Mouse (Mus musculus) lung, embryonic 14.5 days (tissue): ENCODE measurements at regions not wholly inside any gene's neighbourhood (a gene's known extent, or its start where the extent isn't known, plus 50 kb on each side); places are given as distances from the start of the nearest gene placed in this dataset.

ENCODE experiments used
- ATAC-seq: fragments of 200-750 bp; cut with Nextera tagmentation; 2 replicates; pipeline ENCODE4 v1.8.0; 2017; ENCODE audit warnings: mild to moderate bottlenecking, moderate TSS enrichment, moderate library complexity; ENCODE audit not compliant: insufficient read depth
- DNase-seq: peaks from one replicate; pipeline ENCODE4 v3.0.0-alpha.2; 2015
- H3K27ac ChIP-seq: fragments of 300-500 bp; sonication (generic); 2 replicates; pipeline ENCODE4 v1.5.1; 2014; ENCODE audit warnings: low read depth, mild to moderate bottlenecking, moderate library complexity
- H3K27me3 ChIP-seq: fragments of 300-500 bp; sonication (generic); 2 replicates; pipeline ENCODE4 v1.6.1; 2014; ENCODE audit warnings: low read length, control low read depth; ENCODE audit not compliant: insufficient read depth
- H3K36me3 ChIP-seq: fragments of 300-500 bp; sonication (generic); 2 replicates; pipeline ENCODE4 v1.6.1; 2014; ENCODE audit warnings: control low read depth; ENCODE audit not compliant: insufficient read depth
- H3K4me1 ChIP-seq: fragments of 300-500 bp; sonication (generic); 2 replicates; pipeline ENCODE4 v1.6.1; 2014; ENCODE audit warnings: antibody characterized with exemption, control low read depth; ENCODE audit not compliant: insufficient read depth
- H3K4me2 ChIP-seq: fragments of 300-500 bp; sonication (generic); 2 replicates; pipeline ENCODE4 v1.6.1; 2014; ENCODE audit warnings: mild to moderate bottlenecking
- H3K4me3 ChIP-seq: fragments of 300-500 bp; sonication (generic); 2 replicates; pipeline ENCODE4 v1.5.1; 2014; ENCODE audit warnings: low read depth, low read length
- H3K9ac ChIP-seq: fragments of 300-500 bp; sonication (generic); 2 replicates; pipeline ENCODE4 v1.6.1; 2014
- H3K9me3 ChIP-seq: fragments of 300-500 bp; sonication (generic); 2 replicates; pipeline ENCODE4 v1.6.1; 2016; ENCODE audit warnings: low read depth, low read length, control low read depth
- CTCF ChIP-seq: IDR thresholded peaks from 2 replicates; pipeline ENCODE4 v1.5.1; 2016; ENCODE audit warnings: antibody characterized with exemption, low read depth
- WGBS: fragments of 180-500 bp; shearing (Covaris S2); extraction: QIAGEN DNeasy Blood & Tissue Kit; methylation state at CpG from one replicate; pipeline ENCODE4 v1.1.7; 2014; 5-methylcytosine and 5-hydroxymethylcytosine counted together

GRCm38 (mm10) chr6:118302783-118303350 is 105.3 kb upstream of the Ret start:
- H3K27ac ChIP-seq, result no peak overlapping the region
- no peak overlapping the region for H3K9ac ChIP-seq
- no peak overlapping the region for H3K4me2 ChIP-seq
- no peaks in the 10 kb centered on the region for H3K36me3 ChIP-seq
- H3K4me3 ChIP-seq, result no peak overlapping the region
- ATAC-seq, result no peak
- 54% methylated on average over 7 of the region's 7 CpGs for WGBS
- no peaks in the 10 kb centered on the region for H3K4me1 ChIP-seq
- TF ChIP-seq CTCF, result no peak
- no peaks in the 10 kb centered on the region for H3K9me3 ChIP-seq
- no peak for DNase-seq
- H3K27me3 ChIP-seq, result no peaks in the 10 kb centered on the region

DNA sequence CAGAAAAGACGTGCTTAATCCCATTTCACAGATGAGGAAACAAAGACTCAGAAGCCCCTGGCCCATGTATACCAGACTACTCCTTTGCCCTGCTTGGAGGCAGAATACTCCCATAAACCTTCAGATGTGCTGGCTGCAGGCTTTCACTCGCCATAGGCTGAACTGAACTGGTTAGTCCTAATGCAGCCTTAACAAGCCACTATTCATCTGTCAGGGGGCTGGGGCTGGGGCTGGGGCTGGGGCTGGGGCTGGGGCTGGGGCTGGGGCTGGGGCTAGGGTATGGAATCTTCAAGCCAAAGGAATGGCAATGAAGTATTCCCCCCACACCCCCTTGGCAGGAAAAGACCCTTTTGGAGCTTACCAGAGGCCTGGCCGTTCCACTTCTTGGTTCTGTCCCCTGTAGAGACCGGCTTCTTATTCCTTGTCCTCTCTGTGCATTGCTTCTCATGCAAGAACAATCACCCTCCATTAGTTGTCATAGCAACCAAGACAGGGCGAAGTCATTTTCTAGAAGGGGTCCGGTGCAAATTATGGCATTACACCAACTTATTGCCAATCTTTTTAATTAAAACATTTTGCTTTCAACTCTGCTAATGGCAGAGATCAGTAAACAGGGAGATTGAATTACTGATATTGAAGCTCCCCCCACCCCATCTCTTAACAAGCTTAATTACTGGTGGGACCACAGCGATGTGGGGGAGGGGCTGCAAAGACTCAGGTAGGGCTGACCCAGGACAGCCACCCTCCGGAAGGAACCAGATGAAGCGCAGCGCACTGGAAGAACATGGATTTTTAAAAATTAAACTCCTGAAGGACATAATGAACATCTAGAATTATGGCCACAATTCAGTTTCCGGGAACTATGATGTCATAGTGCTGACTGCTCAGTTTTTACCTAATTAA is 104.6 kb upstream of the Ret start:
- no peak overlapping the region for H3K4me2 ChIP-seq
- WGBS, result 66% methylated on average over 11 of the region's 11 CpGs

DNA sequence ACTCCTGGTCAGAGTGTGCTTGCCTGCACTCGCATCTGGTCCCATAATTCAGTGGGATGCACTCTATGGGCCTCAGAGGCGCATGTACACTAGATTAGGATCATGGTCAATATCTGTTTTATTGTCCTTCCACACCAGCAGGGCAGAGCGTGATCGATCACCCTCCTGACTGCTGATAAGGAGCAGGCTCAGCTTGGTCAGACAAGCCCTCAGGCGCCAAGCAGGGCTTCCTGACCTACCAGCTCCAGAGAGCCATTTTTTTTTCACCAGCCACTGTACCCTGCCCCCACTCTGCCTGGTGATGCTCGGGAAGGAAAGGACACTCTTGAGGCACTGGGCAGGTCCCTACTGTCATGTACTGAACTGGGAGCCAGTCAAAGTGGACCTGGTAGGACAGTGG is 103.3 kb upstream of the Ret start:
- H3K9ac ChIP-seq, result no peak overlapping the region
- H3K27me3 ChIP-seq, result no peaks in the 10 kb centered on the region
- no peaks in the 10 kb centered on the region for H3K9me3 ChIP-seq
- 35% methylated on average over 6 of the region's 6 CpGs for WGBS
- no peak overlapping the region for H3K4me2 ChIP-seq
- ATAC-seq, result no peak
- no peak overlapping the region for H3K27ac ChIP-seq
- no peak overlapping the region for H3K4me3 ChIP-seq
- no peaks in the 10 kb centered on the region for H3K36me3 ChIP-seq
- DNase-seq, result no peak
- no peaks in the 10 kb centered on the region for H3K4me1 ChIP-seq
- TF ChIP-seq CTCF, result no peak

More for the DNA sequence above, 104.6 kb upstream of the Ret start:
- no peak overlapping the region for H3K9ac ChIP-seq
- H3K27me3 ChIP-seq, result no peaks in the 10 kb centered on the region
- ATAC-seq (no peak), DNase-seq (no peak)
- no peaks in the 10 kb centered on the region for H3K9me3 ChIP-seq
- no peaks in the 10 kb centered on the region for H3K4me1 ChIP-seq
- H3K4me3 ChIP-seq, result no peak overlapping the region
- TF ChIP-seq CTCF, result no peak
- H3K27ac ChIP-seq, result no peak overlapping the region
- no peaks in the 10 kb centered on the region for H3K36me3 ChIP-seq

- TF ChIP-seq CTCF, result no peak
- no peaks in the 10 kb centered on the region for H3K4me1 ChIP-seq
- DNase-seq (no peak), ATAC-seq (no peak)
- H3K36me3 ChIP-seq, result no peaks in the 10 kb centered on the region
- no peaks in the 10 kb centered on the region for H3K27me3 ChIP-seq
- no peak overlapping the region for H3K27ac ChIP-seq
- no peak overlapping the region for H3K4me3 ChIP-seq
- H3K9ac ChIP-seq, result no peak overlapping the region
- H3K4me2 ChIP-seq, result no peak overlapping the region
- 83% methylated on average over 8 of the region's 8 CpGs for WGBS
- H3K9me3 ChIP-seq, result no peaks in the 10 kb centered on the region
These were observed 100.1 kb upstream of the Ret start for GRCm38 (mm10) chr6:118297576-118297975.

GRCm38 (mm10) chr6:118293986-118294385 is 96.5 kb upstream of the Ret start:
- H3K9ac ChIP-seq, result no peak overlapping the region
- 65% methylated on average over 2 of the region's 2 CpGs for WGBS
- DNase-seq (no peak), ATAC-seq (no peak)
- no peaks in the 10 kb centered on the region for H3K9me3 ChIP-seq
- no peak overlapping the region for H3K4me3 ChIP-seq
- H3K27me3 ChIP-seq, result no peaks in the 10 kb centered on the region
- no peak for TF ChIP-seq CTCF
- no peaks in the 10 kb centered on the region for H3K36me3 ChIP-seq
- H3K4me1 ChIP-seq, result no peaks in the 10 kb centered on the region
- H3K27ac ChIP-seq, result no peak overlapping the region
- H3K4me2 ChIP-seq, result no peak overlapping the region

DNA sequence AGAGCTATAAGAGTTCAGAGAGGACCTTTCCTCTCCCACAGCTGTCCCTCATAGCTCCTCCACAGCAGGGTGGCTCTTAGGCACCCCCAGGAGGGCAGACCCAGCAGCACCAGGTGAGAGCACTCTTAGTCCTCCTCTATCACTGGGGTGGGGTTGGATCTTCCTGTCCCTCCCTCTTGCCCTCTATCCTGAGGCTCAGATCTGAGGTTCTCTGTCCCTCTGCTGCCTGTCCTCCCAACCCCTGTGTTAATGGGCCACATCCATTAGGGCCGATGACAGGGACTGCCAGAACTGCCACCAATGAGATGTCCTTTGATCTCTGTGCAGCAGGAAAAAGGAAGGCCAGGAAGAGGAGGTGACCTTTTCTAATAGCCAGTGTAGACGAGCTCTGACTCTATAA is 95.4 kb upstream of the Ret start:
- no peak for ATAC-seq
- no peaks in the 10 kb centered on the region for H3K4me1 ChIP-seq
- H3K4me2 ChIP-seq, result no peak overlapping the region
- no peak for DNase-seq
- no peaks in the 10 kb centered on the region for H3K36me3 ChIP-seq
- WGBS, result 14% methylated on average over 2 of the region's 2 CpGs
- H3K4me3 ChIP-seq, result no peak overlapping the region
- H3K27ac ChIP-seq, result no peak overlapping the region
- H3K9ac ChIP-seq, result no peak overlapping the region
- no peaks in the 10 kb centered on the region for H3K27me3 ChIP-seq
- H3K9me3 ChIP-seq, result no peaks in the 10 kb centered on the region
- no peak for TF ChIP-seq CTCF

- no peak for DNase-seq
These were observed 94.8 kb upstream of the Ret start for GRCm38 (mm10) chr6:118292272-118292671.

More at GRCm38 (mm10) chr6:118292272-118292671, 94.8 kb upstream of the Ret start:
- H3K27ac ChIP-seq, result no peak overlapping the region
- H3K36me3 ChIP-seq, result no peaks in the 10 kb centered on the region
- no peaks in the 10 kb centered on the region for H3K4me1 ChIP-seq
- no peak overlapping the region for H3K4me3 ChIP-seq
- H3K9me3 ChIP-seq, result no peaks in the 10 kb centered on the region
- H3K4me2 ChIP-seq, result no peak overlapping the region
- no peak for ATAC-seq
- H3K9ac ChIP-seq, result no peak overlapping the region
- H3K27me3 ChIP-seq, result no peaks in the 10 kb centered on the region
- no peak for TF ChIP-seq CTCF
- 45% methylated on average over 2 of the region's 2 CpGs for WGBS
